Mouse (Mus musculus) hindbrain, embryonic 13.5 days (tissue): ENCODE data around the gene ccdc198. TPM values are rescaled to one million over a fixed set of nuclear protein-coding genes. Genes with fewer than 3 reads are reported as not detected.
"Not testable (repeated sequence)": the region's sequence is repeated elsewhere in the genome, so short reads cannot be mapped to it uniquely, and the experiment has no call there.

ENCODE experiments used
- ATAC-seq: fragments of 200-750 bp; cut with Nextera tagmentation; 2 replicates; pipeline ENCODE4 v1.8.0; 2017; ENCODE audit warnings: moderate TSS enrichment; ENCODE audit not compliant: low FRiP score
- H3K27ac ChIP-seq: fragments of 300-500 bp; sonication (generic); 2 replicates; pipeline ENCODE4 v1.5.1; 2015; ENCODE audit warnings: inconsistent platforms, mild to moderate bottlenecking, moderate library complexity
- H3K27me3 ChIP-seq: fragments of 300-500 bp; sonication (generic); 2 replicates; pipeline ENCODE4 v1.6.1; 2015; ENCODE audit warnings: mild to moderate bottlenecking, inconsistent platforms
- H3K36me3 ChIP-seq: fragments of 300-500 bp; sonication (generic); 2 replicates; pipeline ENCODE4 v1.6.1; 2015; ENCODE audit warnings: mild to moderate bottlenecking, inconsistent platforms
- H3K4me1 ChIP-seq: fragments of 300-500 bp; sonication (generic); replicated peaks from 2 replicates; pipeline ENCODE4 v1.6.1; 2015; ENCODE audit warnings: inconsistent platforms
- H3K4me2 ChIP-seq: fragments of 300-500 bp; sonication (generic); 2 replicates; pipeline ENCODE4 v1.6.1; 2015; ENCODE audit warnings: inconsistent platforms, mild to moderate bottlenecking, moderate library complexity
- H3K4me3 ChIP-seq: fragments of 300-500 bp; sonication (generic); 2 replicates; pipeline ENCODE4 v1.5.1; 2015; ENCODE audit warnings: mild to moderate bottlenecking, inconsistent platforms
- H3K9ac ChIP-seq: fragments of 300-500 bp; sonication (generic); 2 replicates; pipeline ENCODE4 v1.6.1; 2015; ENCODE audit warnings: mild to moderate bottlenecking, inconsistent platforms
- H3K9me3 ChIP-seq: fragments of 300-500 bp; sonication (generic); 2 replicates; pipeline ENCODE4 v1.6.1; 2016; ENCODE audit warnings: inconsistent platforms
- WGBS: fragments of 180-500 bp; shearing (Covaris S2); methylation state at CpG from one replicate; pipeline ENCODE4 v1.1.7; 2015; 5-methylcytosine and 5-hydroxymethylcytosine counted together
- polyA plus RNA-seq: library from polyadenylated mRNA; unstranded; fragments of >200 nt; fragmentation: Nextera tagmentation; extraction: Ambion mirVana; gene quantifications from 2 replicates; pipeline ENCODE4 v1.2.1, GENCODE M21; 2015

ccdc198 gene
- polyA plus RNA-seq: 0.45 and 0.51 TPM in 2 replicates

DNA sequence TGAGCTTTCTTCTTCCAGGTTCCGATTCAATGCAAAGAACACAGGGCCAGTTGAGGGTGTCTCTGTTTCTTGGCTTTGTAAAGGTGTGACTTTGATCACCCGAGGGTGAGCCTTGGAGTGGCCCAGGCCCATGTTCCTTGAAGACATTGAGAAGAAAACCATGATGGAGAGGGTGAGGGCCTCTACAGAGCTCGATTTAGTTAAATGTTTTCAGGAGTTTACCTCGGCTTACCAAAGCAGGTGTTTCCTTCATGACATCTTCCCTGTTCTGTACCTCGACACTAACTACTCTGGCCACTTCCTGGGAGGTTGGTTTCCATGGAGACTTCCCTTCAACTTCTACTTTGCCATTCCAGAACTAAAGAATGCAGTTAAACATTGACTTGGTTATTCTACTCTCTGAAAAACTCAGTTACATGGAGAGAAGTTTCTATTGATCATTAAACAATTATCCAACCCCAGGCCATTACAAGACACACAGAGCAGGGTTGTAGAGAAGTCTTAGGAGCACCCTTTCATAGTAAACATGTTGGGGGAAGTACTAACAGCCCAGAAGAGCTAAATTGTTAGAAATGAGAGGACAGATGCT, at the start of gene ccdc198:
TSS of gene ccdc198 (minus strand) at position 349 of the 589 bp plus-strand sequence.
- H3K4me2 ChIP-seq: no peak within 1 kb of the TSS
- ATAC-seq: no peak
- H3K36me3 ChIP-seq: no peaks in the 10 kb centered on the region
- H3K9me3 ChIP-seq: no peaks in the 10 kb centered on the region
- no peak within 1 kb of the TSS for H3K4me3 ChIP-seq
- H3K27ac ChIP-seq: no peak within 1 kb of the TSS
- H3K4me1 ChIP-seq: no peaks in the 10 kb centered on the region
- no peak within 1 kb of the TSS for H3K9ac ChIP-seq
- WGBS: 48% methylated on average over 5 of the region's 5 CpGs
- H3K27me3 ChIP-seq: no peaks in the 10 kb centered on the region

DNA sequence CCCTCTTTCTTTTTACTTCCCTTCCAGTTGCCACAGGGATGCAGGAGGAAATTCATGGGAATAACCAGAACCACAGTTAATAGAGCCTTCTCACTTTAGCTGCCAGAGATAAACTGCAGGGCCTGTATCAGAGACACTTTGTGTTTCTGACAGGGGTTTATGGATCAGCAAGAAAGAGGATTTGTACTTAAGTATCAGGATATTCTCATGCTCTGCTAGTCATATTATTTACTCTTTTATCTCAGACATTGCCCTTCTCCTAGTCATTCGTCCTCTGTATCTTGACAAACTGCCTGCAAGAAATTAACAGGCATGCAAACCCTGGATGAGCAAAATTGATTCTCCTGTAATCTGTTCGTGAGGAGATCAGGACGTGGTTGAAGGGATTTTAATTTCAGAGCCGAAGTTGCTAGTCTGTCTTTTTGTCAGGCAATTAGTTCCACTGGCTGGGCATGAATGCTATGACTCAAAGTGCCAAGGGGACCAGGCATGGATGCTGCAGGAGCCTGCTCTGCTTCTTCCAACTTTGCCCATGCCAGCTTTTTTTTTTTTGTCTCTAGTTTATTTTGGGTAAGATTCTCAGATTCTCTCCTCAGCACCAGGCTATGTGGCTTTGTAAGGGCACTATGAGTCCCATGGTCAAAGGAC, 48.7 kb upstream of the ccdc198 start:
- Histone ChIP-seq H3K4me3 (no peak overlapping the region), H3K9me3 (no peaks in the 10 kb centered on the region), H3K9ac (no peak overlapping the region), H3K4me1 (peaks cover 16% of the 10 kb centered on the region), H3K27me3 (no peaks in the 10 kb centered on the region), H3K4me2 (no peak overlapping the region), H3K27ac (peak overlapping the region; percentile 69), H3K36me3 (no peaks in the 10 kb centered on the region)
- WGBS: 10% methylated on average over 4 of the region's 4 CpGs
- ATAC-seq: peak; percentile 87

DNA sequence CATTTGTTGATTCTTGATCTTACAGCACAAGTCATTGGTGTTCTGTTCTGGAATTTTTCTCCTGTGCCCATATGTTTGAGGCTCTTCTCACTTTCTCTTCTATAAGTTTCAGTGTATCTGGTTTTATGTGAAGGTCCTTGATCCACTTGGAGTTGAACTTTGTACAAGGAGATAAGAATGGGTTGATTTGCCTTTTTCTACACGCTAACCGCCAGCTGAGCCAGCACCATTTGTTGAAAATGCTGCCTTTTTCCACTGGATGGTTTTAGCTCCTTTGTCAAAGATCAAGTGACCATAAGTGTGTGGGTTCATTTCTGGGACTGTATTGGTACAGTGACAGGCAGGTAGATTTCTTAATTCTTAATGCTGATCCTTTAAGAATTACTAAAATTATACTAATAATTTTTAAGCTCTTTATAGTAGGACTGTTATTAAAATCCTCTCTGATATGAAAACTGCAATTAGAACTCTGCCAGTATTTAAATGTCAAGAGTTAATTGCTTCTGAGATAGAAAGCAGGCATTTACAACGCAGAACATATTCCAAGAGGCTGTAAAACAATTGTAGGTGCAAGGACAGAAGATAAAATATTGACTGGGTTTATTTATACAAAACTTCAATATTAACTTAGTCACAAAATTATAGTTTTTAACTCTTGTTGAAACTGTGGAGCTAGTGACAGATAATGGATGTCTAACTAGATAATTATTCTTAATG, 44.9 kb upstream of the ccdc198 start:
- WGBS: 90% methylated on average over 3 of the region's 3 CpGs
- no peak for ATAC-seq

DNA sequence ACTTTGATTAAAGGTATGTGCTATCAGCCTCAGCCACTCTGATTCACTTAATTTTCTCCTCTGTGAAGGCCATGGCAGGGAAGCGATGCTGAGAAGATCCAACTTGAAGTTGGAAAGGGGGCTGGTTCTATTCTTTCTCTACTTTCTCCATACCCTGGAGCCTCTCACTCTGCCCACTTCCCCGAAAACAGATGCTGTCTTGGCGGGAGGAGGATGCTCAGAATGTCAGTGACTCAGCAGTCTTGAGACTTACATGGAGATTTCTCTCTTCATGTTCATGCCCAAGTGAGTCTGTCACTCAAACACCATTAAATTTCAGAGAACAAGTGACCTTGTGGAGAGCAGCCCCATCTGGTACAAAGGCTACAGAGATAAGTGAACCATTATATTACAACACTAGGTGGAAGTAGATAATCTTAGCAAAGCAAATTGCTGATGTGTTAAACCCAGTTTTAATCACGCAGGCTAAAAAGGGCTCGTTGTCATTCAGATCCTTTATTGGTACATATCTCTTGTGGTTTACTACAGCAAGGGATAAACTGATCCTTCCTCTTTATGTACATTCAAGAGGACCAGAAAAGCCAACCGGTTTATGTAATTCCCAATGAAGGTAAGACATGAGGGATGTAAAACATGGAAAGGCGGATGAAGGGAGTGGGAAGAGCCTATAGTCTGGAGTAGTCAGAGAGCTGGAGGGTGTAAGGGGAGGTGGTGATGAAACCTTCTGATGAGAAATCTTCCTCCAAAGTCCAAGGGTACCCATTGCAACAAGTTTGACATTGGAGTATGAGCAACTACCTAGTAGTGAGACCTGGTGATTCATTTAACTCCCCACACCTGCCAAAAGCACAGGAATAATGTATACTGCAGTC, 38.7 kb upstream of the ccdc198 start:
- Histone ChIP-seq H3K27ac (no peak overlapping the region), H3K9ac (no peak overlapping the region), H3K9me3 (no peaks in the 10 kb centered on the region), H3K4me2 (no peak overlapping the region), H3K4me1 (no peaks in the 10 kb centered on the region), H3K36me3 (no peaks in the 10 kb centered on the region), H3K27me3 (no peaks in the 10 kb centered on the region), H3K4me3 (no peak overlapping the region)
- WGBS: 91% methylated on average over 7 of the region's 7 CpGs
- no peak for ATAC-seq

More for the DNA sequence above, 44.9 kb upstream of the ccdc198 start:
- no peaks in the 10 kb centered on the region for H3K36me3 ChIP-seq
- H3K27ac ChIP-seq: no peak overlapping the region
- no peak overlapping the region for H3K9ac ChIP-seq
- no peak overlapping the region for H3K4me2 ChIP-seq
- H3K4me1 ChIP-seq: peaks cover 16% of the 10 kb centered on the region
- no peaks in the 10 kb centered on the region for H3K27me3 ChIP-seq
- H3K9me3 ChIP-seq: no peaks in the 10 kb centered on the region
- H3K4me3 ChIP-seq: no peak overlapping the region

DNA sequence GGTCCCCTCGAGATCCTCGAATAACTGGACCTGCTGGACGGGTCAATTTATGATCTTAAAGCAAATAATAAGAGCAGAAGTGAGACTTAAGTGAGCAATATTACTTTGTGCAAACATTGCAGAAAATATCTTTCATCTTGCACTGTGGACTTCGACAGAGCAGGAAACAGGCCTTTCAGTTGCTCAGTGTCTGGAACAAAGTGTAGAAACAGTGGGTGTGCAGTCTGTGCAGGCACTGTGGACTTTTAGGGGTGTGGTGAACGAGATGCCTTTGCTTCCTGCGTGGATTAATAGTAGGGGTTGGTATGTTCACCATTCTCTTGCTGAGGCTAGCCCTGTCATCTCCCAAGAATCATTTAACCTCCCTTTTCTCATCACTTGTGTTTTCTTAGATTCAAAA, 33.6 kb upstream of the ccdc198 start:
- Histone ChIP-seq H3K4me1 (no peaks in the 10 kb centered on the region), H3K4me2 (no peak overlapping the region), H3K9ac (no peak overlapping the region), H3K4me3 (no peak overlapping the region), H3K27me3 (no peaks in the 10 kb centered on the region), H3K27ac (no peak overlapping the region), H3K9me3 (no peaks in the 10 kb centered on the region), H3K36me3 (no peaks in the 10 kb centered on the region)
- 81% methylated on average over 6 of the region's 6 CpGs for WGBS
- no peak for ATAC-seq

DNA sequence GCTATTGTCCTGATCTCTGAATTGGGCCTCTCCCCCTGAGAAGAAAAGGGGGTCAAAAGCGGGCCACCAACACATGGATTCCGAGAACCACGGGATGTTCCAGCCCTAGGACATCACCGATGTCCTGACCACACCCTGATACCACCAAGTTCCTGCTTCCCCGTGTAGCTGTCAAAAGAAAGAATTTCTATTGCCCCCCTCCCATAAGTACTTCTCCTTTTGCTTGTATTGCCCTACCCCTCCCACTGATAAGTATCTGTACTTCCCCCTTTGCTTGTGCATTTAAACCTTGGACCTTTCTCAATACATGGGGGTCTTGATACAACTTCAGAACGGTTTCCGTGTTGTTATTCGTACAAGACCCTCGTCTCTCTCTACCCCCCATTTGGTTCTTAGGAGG, 33.2 kb upstream of the ccdc198 start:
- not testable (repeated sequence) for H3K9me3 ChIP-seq, H3K9ac ChIP-seq, ATAC-seq, H3K27me3 ChIP-seq, H3K36me3 ChIP-seq, H3K4me2 ChIP-seq, H3K4me3 ChIP-seq, H3K4me1 ChIP-seq, H3K27ac ChIP-seq
- WGBS: 88% methylated on average over 9 of the region's 9 CpGs

DNA sequence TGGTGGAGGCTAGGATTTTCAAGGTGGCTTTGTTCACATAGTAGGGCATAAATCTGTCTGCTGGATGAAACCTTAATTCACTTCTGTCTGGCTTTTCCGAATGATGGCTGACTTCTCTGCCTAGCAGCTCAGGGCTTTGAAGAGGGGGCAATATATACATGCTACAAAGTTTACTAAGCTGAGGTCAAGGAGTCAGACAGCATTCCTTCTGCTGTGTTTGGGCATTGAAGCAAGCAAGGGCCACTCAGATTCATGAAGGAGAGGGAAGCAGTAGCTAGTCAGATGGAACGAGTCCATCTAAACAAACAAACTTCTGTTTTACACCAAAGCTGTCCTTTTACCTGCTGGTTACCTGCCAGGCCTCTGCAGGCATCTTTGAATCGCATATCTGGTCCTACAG, 32.4 kb upstream of the ccdc198 start:
- H3K4me3 ChIP-seq: no peak overlapping the region
- no peak overlapping the region for H3K27ac ChIP-seq
- 81% methylated on average over 3 of the region's 3 CpGs for WGBS
- no peak overlapping the region for H3K9ac ChIP-seq
- H3K4me1 ChIP-seq: no peaks in the 10 kb centered on the region
- H3K9me3 ChIP-seq: no peaks in the 10 kb centered on the region
- no peak overlapping the region for H3K4me2 ChIP-seq
- ATAC-seq: no peak
- no peaks in the 10 kb centered on the region for H3K27me3 ChIP-seq
- H3K36me3 ChIP-seq: no peaks in the 10 kb centered on the region

DNA sequence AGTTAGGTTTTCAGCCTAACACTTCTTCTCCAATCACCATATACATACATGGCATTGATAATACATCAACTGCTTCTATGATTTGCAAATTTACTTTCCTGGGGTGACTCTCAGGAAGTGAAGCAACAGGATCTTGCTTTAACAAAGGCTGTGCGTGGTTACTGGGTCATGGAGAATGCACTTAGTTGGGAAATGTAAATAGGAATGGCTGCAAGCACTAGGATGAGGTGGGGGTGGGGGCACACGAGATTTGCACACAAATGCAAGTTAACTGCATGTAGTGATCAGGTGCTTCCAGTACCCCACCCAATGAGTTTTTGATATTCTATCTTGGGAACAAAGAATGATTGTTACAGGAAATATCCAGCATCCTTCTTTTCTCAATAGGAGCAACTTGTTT, 30.1 kb upstream of the ccdc198 start:
- no peak for ATAC-seq
- Histone ChIP-seq H3K27me3 (no peaks in the 10 kb centered on the region), H3K4me1 (no peaks in the 10 kb centered on the region), H3K4me2 (no peak overlapping the region), H3K9ac (no peak overlapping the region), H3K9me3 (no peaks in the 10 kb centered on the region), H3K27ac (no peak overlapping the region), H3K4me3 (no peak overlapping the region), H3K36me3 (no peaks in the 10 kb centered on the region)
- WGBS: 34% methylated on average over 2 of the region's 2 CpGs

DNA sequence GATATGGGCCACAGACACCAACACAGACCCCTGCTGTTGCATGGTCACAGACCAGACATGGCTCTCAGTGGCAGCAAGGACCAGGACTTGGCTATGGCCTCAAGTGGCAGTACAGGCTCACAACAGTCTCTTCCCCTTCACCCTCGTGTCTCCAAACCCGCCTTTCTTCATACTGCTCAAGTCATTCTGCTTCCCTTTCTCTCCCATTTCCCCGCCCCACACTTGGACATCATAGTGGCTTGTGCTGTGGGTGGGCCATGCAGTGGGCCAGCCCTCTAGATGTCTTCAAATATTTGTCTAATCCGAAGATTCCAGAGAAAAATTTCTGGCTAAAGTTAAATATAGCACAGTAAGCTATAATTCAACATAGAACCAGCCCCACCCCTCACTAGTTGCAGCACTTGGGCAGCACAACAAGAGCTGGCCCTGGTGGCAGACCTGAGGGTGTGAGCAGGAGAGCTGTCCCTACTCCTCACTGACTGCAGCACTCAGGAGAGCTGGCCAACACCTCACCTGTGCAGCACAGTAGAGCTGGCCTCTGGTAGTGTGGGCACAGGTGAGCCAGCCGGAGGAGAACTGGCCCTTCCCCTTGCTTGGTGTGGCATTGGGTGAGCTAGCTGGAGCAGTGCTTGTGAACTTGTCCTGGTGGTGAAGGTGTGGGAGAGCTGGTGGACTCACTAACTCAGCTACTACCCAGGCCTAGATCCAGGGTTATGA, 20.2 kb upstream of the ccdc198 start:
- Histone ChIP-seq H3K9ac (no peak overlapping the region), H3K27me3 (no peaks in the 10 kb centered on the region), H3K9me3 (no peaks in the 10 kb centered on the region), H3K4me3 (no peak overlapping the region), H3K36me3 (no peaks in the 10 kb centered on the region), H3K4me1 (no peaks in the 10 kb centered on the region), H3K27ac (no peak overlapping the region), H3K4me2 (no peak overlapping the region)
- 89% methylated on average over 5 of the region's 5 CpGs for WGBS
- no peak for ATAC-seq

DNA sequence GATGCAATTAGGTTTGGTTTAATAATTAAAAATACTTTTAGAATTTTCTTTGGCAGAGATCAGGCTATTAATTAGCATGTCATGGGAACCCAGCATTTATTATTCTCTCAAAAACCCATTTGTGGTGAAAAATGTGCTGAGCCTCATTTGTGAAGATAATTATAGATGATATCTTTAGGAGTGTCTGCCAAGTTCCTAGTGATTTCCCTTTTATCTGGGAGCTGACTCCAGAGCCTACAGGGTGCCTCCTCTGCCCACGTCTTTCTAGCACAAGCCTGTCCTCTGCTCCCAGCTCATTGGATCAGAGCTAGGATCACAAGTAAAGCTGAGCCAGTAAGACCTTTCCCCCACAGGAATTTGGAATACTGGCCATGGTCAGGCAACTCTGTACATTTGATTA, 3.8 kb downstream of the ccdc198 start:
- Histone ChIP-seq H3K27me3 (no peaks in the 10 kb centered on the region), H3K4me3 (no peak overlapping the region), H3K9me3 (no peaks in the 10 kb centered on the region), H3K27ac (no peak overlapping the region), H3K9ac (no peak overlapping the region), H3K4me1 (no peaks in the 10 kb centered on the region), H3K36me3 (no peaks in the 10 kb centered on the region), H3K4me2 (no peak overlapping the region)
- ATAC-seq: no peak
- 8% methylated on average over 1 of the region's 1 CpGs for WGBS

DNA sequence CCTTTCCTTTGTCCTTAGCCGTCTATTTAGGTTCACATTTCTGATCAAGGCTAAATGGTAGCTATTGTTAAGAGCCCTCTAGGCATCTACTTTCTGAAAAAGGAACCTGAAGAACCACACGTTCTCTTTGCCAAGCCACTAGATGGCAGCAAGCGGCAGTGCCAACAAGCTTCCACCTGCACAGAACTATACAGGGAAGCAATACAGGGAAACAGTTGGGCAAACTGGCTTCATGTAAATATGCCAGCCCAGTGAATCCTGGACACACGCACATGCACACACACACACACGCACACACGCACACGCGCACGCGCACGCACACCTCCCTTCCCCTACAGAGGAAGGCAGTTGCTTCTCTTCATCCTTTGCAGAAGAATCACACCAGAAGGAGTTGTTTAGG, 7.1 kb downstream of the ccdc198 start:
- Histone ChIP-seq H3K36me3 (no peaks in the 10 kb centered on the region), H3K4me2 (no peak overlapping the region), H3K27ac (no peak overlapping the region), H3K27me3 (no peaks in the 10 kb centered on the region), H3K4me1 (no peaks in the 10 kb centered on the region), H3K9ac (no peak overlapping the region), H3K4me3 (no peak overlapping the region), H3K9me3 (no peaks in the 10 kb centered on the region)
- WGBS: 34% methylated on average over 11 of the region's 11 CpGs
- ATAC-seq: peak; percentile 93
